Mouse (Mus musculus) ES-E14 (cell line): Measurements from ENCODE around the gene Brf1.

Experiments
- CHD2 ChIP-seq: IDR thresholded peaks from 2 replicates; pipeline ENCODE4 v1.6.1; 2014; ENCODE audit warnings: mild to moderate bottlenecking, low read depth, low read length, inconsistent platforms
- MAFK ChIP-seq: IDR thresholded peaks from 2 replicates; pipeline ENCODE4 v1.6.1; 2014; ENCODE audit warnings: mild to moderate bottlenecking, low read depth, low read length, inconsistent platforms; ENCODE audit not compliant: insufficient read depth
- ZC3H11A ChIP-seq: IDR thresholded peaks from 2 replicates; pipeline ENCODE4 v1.6.1; 2012; ENCODE audit warnings: low read depth, mild to moderate bottlenecking, inconsistent platforms, low read length, borderline replicate concordance

DNA sequence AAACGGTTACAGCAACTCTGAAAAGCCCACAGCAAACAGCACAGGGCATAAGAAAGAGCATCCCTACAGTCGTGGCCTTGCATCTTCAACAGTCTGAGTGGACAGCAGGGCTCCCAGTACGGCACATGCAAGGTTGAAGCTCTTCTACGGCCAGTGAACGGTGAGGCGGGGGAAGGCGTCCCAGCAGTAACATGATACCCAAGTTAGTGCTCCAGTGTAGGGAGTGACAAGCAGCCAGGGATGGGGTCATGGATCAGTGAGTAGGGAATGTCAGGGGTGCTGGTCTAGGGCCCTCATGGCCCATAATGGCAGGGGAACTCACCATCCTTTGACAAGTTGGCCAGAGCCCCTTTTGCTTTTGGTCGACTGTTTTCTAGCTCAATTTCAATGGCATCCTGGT lies 31.6 kb downstream of the Brf1 start:
- no peak for TF ChIP-seq CHD2
- no peak for TF ChIP-seq MAFK
- TF ChIP-seq ZC3H11A = no peak
